Comparison of ENCODE assay signal across 22 mouse cellular contexts in genomic region chr19:43480512-43480911, GRCm38 (mm10). TPM values are rescaled to one million over a fixed set of nuclear protein-coding genes. Genes with fewer than 3 reads are reported as not detected.
DNase-seq lines count a peak whose midpoint lies in the region; ATAC-seq lines count a peak whose summit lies in the region.
"Had no signal": no experiment of that assay in that cellular context is flagged by ENCODE, and none has a peak within 500 bp of the region (broad histone marks: within the 10 kb centered on the region; RNA-seq: fewer than 3 reads in every experiment).

No protein-coding gene starts in this region.

- ATAC-seq in embryonic facial prominence, embryonic 11.5 days (replicated peaks; ENCODE audit: insufficient number of reproducible peaks, low FRiP score, low TSS enrichment, low read depth): no peak
- no peak for ATAC-seq in embryonic facial prominence, embryonic 13.5 days (ENCODE audit: insufficient number of reproducible peaks, insufficient read depth, low FRiP score, low TSS enrichment, low read depth)
- no peak for ATAC-seq in heart, embryonic 12.5 days (ENCODE audit: insufficient number of reproducible peaks, low FRiP score)
- ATAC-seq: CD4-positive, CD25-positive, alpha-beta regulatory T cell, adult 4 months; forebrain, embryonic 13.5 days; forebrain, postnatal 0 days had no signal

- peak; percentile 42 for DNase-seq in embryonic facial prominence, embryonic 11.5 days (ENCODE audit: low spot score)
- DNase-seq in embryonic facial prominence, embryonic 10.5 days (ENCODE audit: low spot score): no peak
- DNase-seq in 3134 (ENCODE audit: extremely low read depth, insufficient read length, low spot score): peak; percentile 27
- DNase-seq in Muller cell, postnatal 12 days (ENCODE audit: inconsistent ontology term): peak; percentile 38
- DNase-seq in yolk sac, embryonic 10.5 days (ENCODE audit: low spot score): no peak
- no peak for DNase-seq in B cell, adult 2 months
- DNase-seq: adrenal gland, adult 8-10 months; adrenal gland, postnatal 36 days; cerebellum, adult 11 months; cerebellum, adult 8-10 months; cerebellum, postnatal 14 days; embryo, embryonic 11 days; forebrain, postnatal 0 days; gastrocnemius, postnatal 25 days; heart, postnatal 36 days; kidney, adult 18-20 months had no signal

- 46% methylated on average over 9 of the region's 9 CpGs for WGBS in embryonic facial prominence, embryonic 11.5 days
- 54% methylated on average over 9 of the region's 9 CpGs for WGBS in embryonic facial prominence, embryonic 10.5 days
- WGBS in embryonic facial prominence, embryonic 13.5 days: 32% methylated on average over 9 of the region's 9 CpGs
- 67% methylated on average over 9 of the region's 9 CpGs for WGBS in heart, embryonic 12.5 days

- no peak overlapping the region for H3K4me3 ChIP-seq in embryonic facial prominence, embryonic 11.5 days (ENCODE audit: low read depth, low read length)
- no peak overlapping the region for H3K4me3 ChIP-seq in embryonic facial prominence, embryonic 10.5 days
- no peak overlapping the region for H3K4me3 ChIP-seq in embryonic facial prominence, embryonic 13.5 days
- no peak overlapping the region for H3K4me3 ChIP-seq in heart, embryonic 12.5 days
- H3K4me3 ChIP-seq: forebrain, embryonic 13.5 days; heart, embryonic 13.5 days; hindbrain, embryonic 15.5 days had no signal

- H3K4me2 ChIP-seq in embryonic facial prominence, embryonic 11.5 days (ENCODE audit: low read depth, low read length): no peak overlapping the region
- 0 out of 2 replicates have a peak overlapping the region, but pooled peaks have one; percentile 30 for H3K4me2 ChIP-seq in embryonic facial prominence, embryonic 13.5 days
- H3K4me2 ChIP-seq in heart, embryonic 12.5 days: no peak overlapping the region
- H3K4me2 ChIP-seq: forebrain, embryonic 13.5 days; heart, embryonic 13.5 days; hindbrain, embryonic 15.5 days had no signal

- H3K9me3 ChIP-seq in embryonic facial prominence, embryonic 11.5 days (replicated peaks; ENCODE audit: control insufficient read depth, low read length): no peaks in the 10 kb centered on the region
- H3K9me3 ChIP-seq in embryonic facial prominence, embryonic 10.5 days: no peaks in the 10 kb centered on the region
- H3K9me3 ChIP-seq in embryonic facial prominence, embryonic 13.5 days: no peaks in the 10 kb centered on the region
- H3K9me3 ChIP-seq in heart, embryonic 12.5 days (replicated peaks): no peaks in the 10 kb centered on the region
- H3K9me3 ChIP-seq: forebrain, embryonic 13.5 days; heart, embryonic 13.5 days; hindbrain, embryonic 15.5 days had no signal

- no peaks in the 10 kb centered on the region for H3K4me1 ChIP-seq in embryonic facial prominence, embryonic 11.5 days (ENCODE audit: control insufficient read depth, insufficient read depth, low read length)
- peaks cover 21% of the 10 kb centered on the region for H3K4me1 ChIP-seq in embryonic facial prominence, embryonic 10.5 days
- H3K4me1 ChIP-seq in embryonic facial prominence, embryonic 13.5 days: peaks cover 49% of the 10 kb centered on the region
- H3K4me1 ChIP-seq in heart, embryonic 12.5 days (replicated peaks): peaks cover 18% of the 10 kb centered on the region
- H3K4me1 ChIP-seq: forebrain, embryonic 13.5 days; hindbrain, embryonic 15.5 days had no signal

- no peaks in the 10 kb centered on the region for H3K36me3 ChIP-seq in embryonic facial prominence, embryonic 11.5 days (replicated peaks; ENCODE audit: control insufficient read depth, insufficient read depth, low read depth, low read length)
- H3K36me3 ChIP-seq in embryonic facial prominence, embryonic 10.5 days (replicated peaks): no peaks in the 10 kb centered on the region
- H3K36me3 ChIP-seq in embryonic facial prominence, embryonic 13.5 days: no peaks in the 10 kb centered on the region
- no peaks in the 10 kb centered on the region for H3K36me3 ChIP-seq in heart, embryonic 12.5 days
- H3K36me3 ChIP-seq: heart, embryonic 13.5 days; hindbrain, embryonic 15.5 days had no signal

- H3K27me3 ChIP-seq in embryonic facial prominence, embryonic 11.5 days (ENCODE audit: control insufficient read depth, insufficient read depth, low read length): no peaks in the 10 kb centered on the region
- no peaks in the 10 kb centered on the region for H3K27me3 ChIP-seq in embryonic facial prominence, embryonic 10.5 days (replicated peaks; ENCODE audit: low read depth, poor library complexity, severe bottlenecking)
- no peaks in the 10 kb centered on the region for H3K27me3 ChIP-seq in embryonic facial prominence, embryonic 13.5 days
- H3K27me3 ChIP-seq in heart, embryonic 12.5 days (replicated peaks): peaks cover 9% of the 10 kb centered on the region
- H3K27me3 ChIP-seq: forebrain, embryonic 13.5 days; hindbrain, embryonic 15.5 days had no signal

- H3K9ac ChIP-seq in embryonic facial prominence, embryonic 11.5 days (replicated peaks; ENCODE audit: low read length): no peak overlapping the region
- H3K9ac ChIP-seq in embryonic facial prominence, embryonic 13.5 days: no peak overlapping the region
- H3K9ac ChIP-seq in heart, embryonic 12.5 days: no peak overlapping the region
- H3K9ac ChIP-seq: forebrain, embryonic 13.5 days; forebrain, postnatal 0 days; heart, embryonic 13.5 days; hindbrain, embryonic 15.5 days had no signal

- no peak overlapping the region for H3K27ac ChIP-seq in embryonic facial prominence, embryonic 11.5 days (replicated peaks; ENCODE audit: low read depth, low read length)
- H3K27ac ChIP-seq in embryonic facial prominence, embryonic 10.5 days (replicated peaks): no peak overlapping the region
- H3K27ac ChIP-seq in embryonic facial prominence, embryonic 13.5 days: peak overlapping the region; percentile 87
- no peak overlapping the region for H3K27ac ChIP-seq in heart, embryonic 12.5 days (ENCODE audit: poor library complexity, severe bottlenecking)
- H3K27ac ChIP-seq: forebrain, embryonic 13.5 days; heart, embryonic 13.5 days; hindbrain, embryonic 15.5 days had no signal

RNA-seq across cellular contexts. Expression of gene Cnnm1, which starts 40.3 kb away (rescaled TPM):
- 0.48 and 0.54 TPM in 2 replicates for polyA plus RNA-seq in embryonic facial prominence, embryonic 11.5 days (2014; fragmentation: Nextera tagmentation; extraction: Ambion mirVana)
- polyA plus RNA-seq in embryonic facial prominence, embryonic 10.5 days (2016; fragmentation: Nextera tagmentation; extraction: Ambion mirVana): 0.16 and 0.31 TPM in 2 replicates
- 2.8 and 3.6 TPM in 2 replicates for polyA plus RNA-seq in embryonic facial prominence, embryonic 13.5 days (2015; fragmentation: Nextera tagmentation; extraction: Ambion mirVana)
- 0.06 and 0.12 TPM in 2 replicates for polyA plus RNA-seq in heart, embryonic 12.5 days (2016; fragmentation: Nextera tagmentation; extraction: Ambion mirVana)
- polyA plus RNA-seq: CD4-positive, CD25-positive, alpha-beta regulatory T cell, adult 4 months had no signal

RNA-seq across cellular contexts. Expression of gene Got1, which starts 43.9 kb away (rescaled TPM):
- 44.5 and 46.3 TPM in 2 replicates for polyA plus RNA-seq in embryonic facial prominence, embryonic 11.5 days (2014; fragmentation: Nextera tagmentation; extraction: Ambion mirVana)
- 55.4 and 57.9 TPM in 2 replicates for polyA plus RNA-seq in embryonic facial prominence, embryonic 10.5 days (2016; fragmentation: Nextera tagmentation; extraction: Ambion mirVana)
- polyA plus RNA-seq in embryonic facial prominence, embryonic 13.5 days (2015; fragmentation: Nextera tagmentation; extraction: Ambion mirVana): 34.3 and 35.6 TPM in 2 replicates
- 180 and 181 TPM in 2 replicates for polyA plus RNA-seq in heart, embryonic 12.5 days (2016; fragmentation: Nextera tagmentation; extraction: Ambion mirVana)

Comparison
In these comparisons a context has a peak if more than half of its experiments do, and no peak if none do; other contexts are left out.
1. DNase-seq: peak in embryonic facial prominence, embryonic 11.5 days (single experiment), 3134 (single experiment) and Muller cell, postnatal 12 days (single experiment); none in embryonic facial prominence, embryonic 10.5 days (single experiment), yolk sac, embryonic 10.5 days (single experiment) and B cell, adult 2 months (0 of 2).